Mouse (Mus musculus) frontal cortex, postnatal 25 days (tissue): ENCODE data around the gene Kcnq2.

Source experiments
- DNase-seq, 2 experiments: peaks; one replicate each; pipeline ENCODE4 v3.0.0; 2022; ENCODE audit warnings: low spot score in 2 of 2

Gene Kcnq2

GRCm38 (mm10) chr2:181041941-181042340 is 93.2 kb downstream of the Kcnq2 start:
- no peak for DNase-seq

GRCm38 (mm10) chr2:181039356-181039680 is 95.8 kb downstream of the Kcnq2 start:
- no peak for DNase-seq

GRCm38 (mm10) chr2:181038644-181039355 is 96.3 kb downstream of the Kcnq2 start:
- peak in 1 of 2 experiments; percentile 20 for DNase-seq

GRCm38 (mm10) chr2:181036561-181036960 is 98.5 kb downstream of the Kcnq2 start:
- no peak for DNase-seq

- DNase-seq = no peak
Measured at GRCm38 (mm10) chr2:181035186-181035585, 99.9 kb downstream of the Kcnq2 start.

- no peak for DNase-seq
Measured at GRCm38 (mm10) chr2:181033310-181033709, 101.8 kb downstream of the Kcnq2 start.

- no peak for DNase-seq
Measured at GRCm38 (mm10) chr2:181032407-181032806, 102.7 kb downstream of the Kcnq2 start.

GRCm38 (mm10) chr2:181031406-181031934 is 103.6 kb downstream of the Kcnq2 start:
- no peak for DNase-seq
